Mouse (Mus musculus) heart, embryonic 10.5 days (tissue): ENCODE measurements at regions not wholly inside any gene's neighbourhood (a gene's known extent, or its start where the extent isn't known, plus 50 kb on each side); places are given as distances from the start of the nearest gene placed in this dataset.

Source experiments
- DNase-seq: peaks from one replicate; pipeline ENCODE4 v3.0.0-alpha.2; 2017; ENCODE audit warnings: low spot score
- H3K27ac ChIP-seq: fragments of 300-500 bp; sonication (generic); 2 replicates; pipeline ENCODE4 v1.5.1; 2016; ENCODE audit warnings: mild to moderate bottlenecking
- H3K27me3 ChIP-seq: fragments of 300-500 bp; sonication (generic); 2 replicates; pipeline ENCODE4 v1.6.1; 2016; ENCODE audit warnings: mild to moderate bottlenecking; ENCODE audit not compliant: poor library complexity, insufficient read depth, severe bottlenecking
- H3K36me3 ChIP-seq: fragments of 300-500 bp; sonication (generic); 2 replicates; pipeline ENCODE4 v1.6.1; 2016; ENCODE audit warnings: mild to moderate bottlenecking, moderate library complexity
- H3K4me1 ChIP-seq: fragments of 300-500 bp; sonication (generic); 2 replicates; pipeline ENCODE4 v1.6.1; 2016; ENCODE audit warnings: mild to moderate bottlenecking
- H3K4me3 ChIP-seq: fragments of 300-500 bp; sonication (generic); 2 replicates; pipeline ENCODE4 v1.5.1; 2016; ENCODE audit warnings: mild to moderate bottlenecking, moderate library complexity
- H3K9me3 ChIP-seq: fragments of 300-500 bp; sonication (generic); 2 replicates; pipeline ENCODE4 v1.6.1; 2016; ENCODE audit warnings: mild to moderate bottlenecking, moderate library complexity
- WGBS: fragments of 180-500 bp; shearing (Covaris S2); methylation state at CpG from one replicate; pipeline ENCODE4 v1.1.7; 2016; 5-methylcytosine and 5-hydroxymethylcytosine counted together

GRCm38 (mm10) chr16:49965528-49966250 lies 165.4 kb downstream of the Cd47 start:
- WGBS = 52% methylated on average over 7 of the region's 7 CpGs
- no peak for DNase-seq
- peaks cover 13% of the 10 kb centered on the region for H3K4me1 ChIP-seq

GRCm38 (mm10) chr16:49966251-49966588 lies 165.9 kb downstream of the Cd47 start:
- Histone ChIP-seq H3K27me3 (no peaks in the 10 kb centered on the region), H3K27ac (no peak overlapping the region), H3K36me3 (no peaks in the 10 kb centered on the region), H3K4me3 (no peak overlapping the region), H3K9me3 (no peaks in the 10 kb centered on the region), H3K4me1 (peaks cover 13% of the 10 kb centered on the region)
- WGBS = 68% methylated on average over 2 of the region's 2 CpGs
- DNase-seq = no peak

More at GRCm38 (mm10) chr16:49965528-49966250, 165.4 kb downstream of the Cd47 start:
- Histone ChIP-seq H3K27ac (no peak overlapping the region), H3K9me3 (no peaks in the 10 kb centered on the region), H3K36me3 (no peaks in the 10 kb centered on the region), H3K27me3 (no peaks in the 10 kb centered on the region), H3K4me3 (no peak overlapping the region)

DNA sequence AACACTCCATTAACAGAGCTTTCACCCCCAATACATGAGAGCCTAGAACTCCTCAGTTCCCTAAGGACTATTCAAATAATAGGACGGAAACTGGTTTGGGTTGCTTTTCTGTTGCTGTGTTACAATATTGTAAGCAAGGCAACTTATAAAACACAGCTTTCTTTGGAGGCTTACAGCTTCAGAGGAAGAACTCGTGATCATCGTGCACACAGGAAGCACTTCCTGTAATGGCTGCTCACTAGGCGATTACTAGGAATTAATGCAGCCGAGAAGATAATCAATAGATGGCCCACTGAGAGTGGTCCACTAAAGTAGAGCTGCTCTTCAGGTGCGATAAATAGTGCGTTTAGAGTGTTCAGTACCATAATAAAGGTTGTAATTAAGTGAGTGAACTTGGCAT lies 166.8 kb downstream of the Cd47 start:
- Histone ChIP-seq H3K36me3 (no peaks in the 10 kb centered on the region), H3K4me1 (peaks cover 13% of the 10 kb centered on the region), H3K27me3 (no peaks in the 10 kb centered on the region), H3K9me3 (no peaks in the 10 kb centered on the region), H3K27ac (no peak overlapping the region), H3K4me3 (no peak overlapping the region)
- WGBS = 87% methylated on average over 7 of the region's 7 CpGs
- no peak for DNase-seq

- no peak overlapping the region for H3K4me3 ChIP-seq
- no peaks in the 10 kb centered on the region for H3K27me3 ChIP-seq
- no peaks in the 10 kb centered on the region for H3K9me3 ChIP-seq
- no peak overlapping the region for H3K27ac ChIP-seq
- no peaks in the 10 kb centered on the region for H3K36me3 ChIP-seq
- no peak for DNase-seq
- WGBS = 65% methylated on average over 4 of the region's 4 CpGs
- H3K4me1 ChIP-seq = peaks cover 13% of the 10 kb centered on the region
Measured at GRCm38 (mm10) chr16:49968291-49968870, 168.0 kb downstream of the Cd47 start.

DNA sequence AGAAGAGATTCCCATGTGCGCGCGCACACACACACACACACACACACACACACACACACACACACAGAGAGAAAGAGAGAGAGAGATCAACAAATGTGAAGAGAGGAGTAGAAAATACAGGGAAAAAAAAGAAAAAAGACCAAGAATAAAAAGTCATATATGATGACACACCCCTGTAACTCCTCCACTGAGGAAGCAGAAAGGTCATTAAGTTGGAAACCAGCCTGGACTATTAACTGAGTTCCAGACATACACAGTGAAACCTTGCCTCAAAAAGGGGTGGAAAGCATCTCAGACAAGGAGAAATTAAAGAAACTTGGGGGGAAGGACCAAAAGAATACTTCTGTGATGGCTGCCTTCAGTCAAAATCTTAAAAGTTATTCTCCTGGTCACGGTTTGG lies 168.7 kb downstream of the Cd47 start:
- Histone ChIP-seq H3K36me3 (no peaks in the 10 kb centered on the region), H3K27ac (no peak overlapping the region), H3K4me3 (no peak overlapping the region), H3K9me3 (no peaks in the 10 kb centered on the region), H3K27me3 (no peaks in the 10 kb centered on the region), H3K4me1 (peaks cover 13% of the 10 kb centered on the region)
- WGBS = 96% methylated on average over 4 of the region's 4 CpGs
- no peak for DNase-seq

DNA sequence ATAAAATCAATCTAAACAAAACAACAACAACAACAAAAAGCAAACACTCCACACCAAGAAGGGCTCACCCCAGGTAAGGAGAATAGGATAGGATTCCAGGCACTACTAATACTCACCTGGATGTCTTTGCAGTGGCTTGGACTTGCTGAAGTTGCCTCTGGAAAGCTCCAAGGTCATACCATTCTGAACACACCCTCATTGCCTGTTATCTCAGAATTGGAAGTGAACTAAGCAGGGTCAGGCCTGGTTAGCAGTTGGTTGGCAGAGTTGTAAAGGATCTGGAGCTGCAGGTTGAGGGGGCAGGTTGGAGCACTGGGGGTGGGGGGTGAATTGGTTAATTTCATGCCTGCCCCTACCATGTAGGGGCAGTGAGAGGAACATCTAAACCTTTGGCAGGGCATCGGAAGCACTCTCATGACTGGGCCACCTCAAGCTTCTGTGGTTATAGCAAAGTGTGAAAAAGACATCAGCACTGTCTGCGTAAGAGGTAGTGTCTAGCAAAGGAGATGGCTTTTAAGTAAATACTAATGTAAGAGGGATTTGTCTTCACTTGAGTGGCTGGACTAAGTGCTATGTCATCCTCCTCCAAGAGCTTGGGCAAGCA lies 169.5 kb downstream of the Cd47 start:
- no peaks in the 10 kb centered on the region for H3K36me3 ChIP-seq
- no peak for DNase-seq

GRCm38 (mm10) chr16:49970297-49970804 lies 170.0 kb downstream of the Cd47 start:
- no peaks in the 10 kb centered on the region for H3K9me3 ChIP-seq
- H3K27ac ChIP-seq = no peak overlapping the region
- 73% methylated on average over 2 of the region's 2 CpGs for WGBS
- DNase-seq = no peak
- H3K4me3 ChIP-seq = no peak overlapping the region
- no peaks in the 10 kb centered on the region for H3K36me3 ChIP-seq
- H3K27me3 ChIP-seq = no peaks in the 10 kb centered on the region
- peaks cover 5% of the 10 kb centered on the region; the same call in 1 of the 2 replicates for H3K4me1 ChIP-seq

More for the DNA sequence above, 169.5 kb downstream of the Cd47 start:
- Histone ChIP-seq H3K27me3 (no peaks in the 10 kb centered on the region), H3K27ac (no peak overlapping the region), H3K4me3 (no peak overlapping the region), H3K4me1 (peaks cover 5% of the 10 kb centered on the region; the same call in 1 of the 2 replicates), H3K9me3 (no peaks in the 10 kb centered on the region)
- WGBS = 91% methylated on average over 2 of the region's 2 CpGs

GRCm38 (mm10) chr16:49971141-49971555 lies 170.8 kb downstream of the Cd47 start:
- Histone ChIP-seq H3K36me3 (no peaks in the 10 kb centered on the region), H3K4me3 (no peak overlapping the region), H3K27ac (no peak overlapping the region), H3K4me1 (no peaks in the 10 kb centered on the region), H3K9me3 (no peaks in the 10 kb centered on the region), H3K27me3 (no peaks in the 10 kb centered on the region)
- 81% methylated on average over 3 of the region's 3 CpGs for WGBS
- DNase-seq = no peak

DNA sequence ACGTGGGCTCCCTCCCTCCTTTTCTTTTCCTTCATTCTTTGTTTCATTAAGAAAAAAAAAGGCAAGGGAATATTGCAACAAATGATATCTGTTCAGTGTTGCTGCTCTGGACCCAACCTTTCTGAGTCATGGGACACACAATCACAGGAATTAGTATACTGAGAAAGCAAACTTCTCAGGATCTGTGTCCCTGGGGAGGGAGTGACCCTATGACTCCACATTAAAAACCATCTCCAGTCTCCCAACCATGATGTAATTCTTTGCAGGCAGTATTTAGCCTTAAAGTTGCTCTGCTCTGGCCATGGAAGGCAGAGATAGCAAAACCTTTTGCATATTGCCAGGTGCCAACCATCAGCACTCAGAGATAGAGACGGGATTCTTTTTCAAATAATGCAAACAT lies 176.9 kb downstream of the Cd47 start:
- Histone ChIP-seq H3K27ac (no peak overlapping the region), H3K27me3 (no peaks in the 10 kb centered on the region), H3K36me3 (no peaks in the 10 kb centered on the region), H3K4me3 (no peak overlapping the region), H3K4me1 (peaks cover 4% of the 10 kb centered on the region; the same call in 1 of the 2 replicates), H3K9me3 (no peaks in the 10 kb centered on the region)
- no peak for DNase-seq
- 64% methylated on average over 2 of the region's 2 CpGs for WGBS

DNA sequence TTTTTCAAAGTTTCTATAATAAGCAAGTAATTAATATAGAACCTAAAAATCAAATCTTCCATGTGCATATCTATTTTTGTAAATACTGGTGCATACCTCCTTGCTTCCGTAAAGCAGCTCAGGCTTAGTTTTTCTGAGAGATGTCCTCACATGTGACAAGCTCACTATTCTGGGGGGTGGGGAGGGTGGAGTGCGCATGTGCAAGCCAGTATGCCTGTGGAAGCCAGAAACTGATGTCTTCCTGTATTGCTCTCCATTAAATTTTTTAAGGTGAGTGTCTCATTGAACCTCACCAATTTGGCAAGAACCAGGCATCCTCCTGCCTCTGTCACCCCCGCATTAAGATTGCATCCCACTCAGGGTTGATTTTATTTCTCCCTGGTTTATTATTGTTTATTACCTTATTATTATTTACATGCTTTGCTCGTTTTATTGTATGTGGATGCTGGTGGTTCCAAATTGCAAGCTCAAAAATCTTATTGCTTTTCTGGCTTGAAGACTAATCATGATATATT lies 179.2 kb downstream of the Cd47 start:
- Histone ChIP-seq H3K27me3 (no peaks in the 10 kb centered on the region), H3K4me1 (peaks cover 4% of the 10 kb centered on the region; the same call in 1 of the 2 replicates), H3K9me3 (no peaks in the 10 kb centered on the region), H3K27ac (no peak overlapping the region), H3K4me3 (no peak overlapping the region), H3K36me3 (no peaks in the 10 kb centered on the region)
- no peak for DNase-seq
- WGBS = 83% methylated on average over 4 of the region's 4 CpGs

GRCm38 (mm10) chr16:49980178-49980646 lies 179.9 kb downstream of the Cd47 start:
- Histone ChIP-seq H3K27ac (no peak overlapping the region), H3K9me3 (no peaks in the 10 kb centered on the region)

GRCm38 (mm10) chr16:49982180-49982579 lies 181.8 kb downstream of the Cd47 start:
- H3K27ac ChIP-seq = no peak overlapping the region
- no peak overlapping the region for H3K4me3 ChIP-seq
- 75% methylated on average over 4 of the region's 4 CpGs for WGBS
- no peaks in the 10 kb centered on the region for H3K27me3 ChIP-seq
- DNase-seq = no peak
- no peaks in the 10 kb centered on the region for H3K9me3 ChIP-seq
- H3K4me1 ChIP-seq = peaks cover 4% of the 10 kb centered on the region; the same call in 1 of the 2 replicates
- no peaks in the 10 kb centered on the region for H3K36me3 ChIP-seq

More at GRCm38 (mm10) chr16:49980178-49980646, 179.9 kb downstream of the Cd47 start:
- WGBS = 44% methylated on average over 10 of the region's 10 CpGs
- Histone ChIP-seq H3K4me1 (peaks cover 4% of the 10 kb centered on the region; the same call in 1 of the 2 replicates), H3K4me3 (no peak overlapping the region), H3K27me3 (no peaks in the 10 kb centered on the region), H3K36me3 (no peaks in the 10 kb centered on the region)
- no peak for DNase-seq
